Mouse (Mus musculus): ENCODE data around the gene Ankzf1.

The Ankzf1 gene

DNA sequence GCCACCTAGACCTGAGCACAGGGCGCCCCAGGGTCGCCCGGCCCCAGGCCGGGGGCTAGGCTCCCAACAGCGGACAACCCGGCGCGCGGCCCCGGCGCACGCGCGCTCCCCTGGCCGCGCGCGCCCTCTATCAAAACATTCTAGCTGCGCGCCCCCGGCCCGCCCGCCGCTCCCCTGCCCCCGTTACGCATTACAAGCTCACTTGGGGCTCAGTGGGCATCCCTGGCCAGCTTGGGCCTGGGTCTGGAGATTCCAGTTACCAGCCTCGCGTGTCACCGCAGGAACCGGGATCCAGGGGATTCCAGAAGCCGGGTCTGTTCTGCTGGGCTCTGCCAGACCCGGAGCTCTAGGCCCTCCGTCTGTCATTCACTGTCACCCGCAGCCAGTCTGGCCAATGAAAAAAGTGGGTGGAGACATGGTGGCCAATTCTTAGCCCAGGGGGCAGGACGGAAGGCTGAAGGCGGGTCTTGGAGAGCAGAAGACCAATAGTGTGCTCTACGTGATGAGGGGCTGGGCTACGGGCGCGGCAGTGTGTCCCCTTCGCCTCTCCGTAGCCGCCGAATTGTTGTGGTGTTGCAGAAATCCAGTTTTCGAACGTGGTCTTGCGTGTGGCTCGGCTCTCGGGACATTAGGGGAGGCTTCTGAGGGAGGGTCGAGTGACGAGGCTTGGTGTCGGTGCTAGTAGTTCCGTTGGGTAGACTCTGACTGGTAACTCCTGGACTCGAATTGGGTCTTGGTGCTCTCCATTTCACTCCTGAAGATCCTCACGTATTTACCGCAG, at the start of gene Ankzf1, which contains the start of gene Atg9a:
TSS of gene Ankzf1 (plus strand) at position 530 of the 781 bp plus-strand sequence.
TSS of gene Atg9a (minus strand) at position 575 of the 781 bp plus-strand sequence.
- DNase-seq (ENCODE audit: low spot score), result peak; percentile 99

DNA sequence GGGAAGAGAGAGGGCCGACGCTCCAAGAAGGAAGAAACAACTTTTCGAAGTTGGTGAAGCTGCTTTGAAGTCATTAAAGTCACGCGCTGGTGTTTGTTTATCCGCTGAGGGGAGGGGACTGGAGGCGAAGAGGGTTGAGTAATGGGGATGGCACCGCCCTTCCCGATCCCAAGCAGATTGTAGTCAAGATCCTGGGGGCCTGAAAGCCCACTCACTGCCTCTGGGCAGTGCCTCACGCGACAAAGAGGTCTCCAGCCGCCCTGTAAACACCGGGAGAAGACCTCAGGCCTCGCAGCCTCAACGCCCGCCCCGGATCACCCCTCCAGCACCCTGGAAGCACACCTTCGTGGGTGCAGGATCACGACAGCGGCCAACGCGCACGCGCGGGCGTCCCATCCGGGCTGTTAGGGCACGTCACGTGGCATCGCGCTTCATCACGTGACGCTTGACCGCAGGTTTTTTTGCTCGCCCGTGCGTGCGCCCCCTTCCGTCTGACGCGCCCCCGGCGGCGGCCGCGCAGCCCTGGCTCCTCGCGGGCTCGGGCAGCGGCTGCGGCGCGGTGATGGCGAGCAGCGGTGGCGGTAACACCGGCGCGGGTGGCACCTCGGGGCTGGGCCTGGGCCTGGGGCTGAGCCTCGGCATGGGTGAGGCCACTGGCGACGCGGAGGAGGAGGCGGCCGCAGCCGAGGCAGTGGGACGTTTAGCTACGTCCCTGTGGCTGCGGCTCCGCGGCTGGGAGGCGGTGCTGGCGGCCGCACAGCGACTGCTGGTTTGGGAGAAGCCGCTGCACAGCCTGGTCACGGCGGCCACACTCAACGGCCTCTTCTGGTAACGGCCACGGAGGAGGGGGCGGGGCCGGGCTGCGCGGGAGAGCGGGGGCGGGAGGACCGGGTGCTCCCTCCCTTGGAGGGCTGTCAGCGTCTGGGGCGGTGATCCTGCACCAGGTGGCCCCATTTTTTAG, 49.4 kb upstream of the Ankzf1 start, which contains the start of the genes Cnppd1 and Retreg2:
TSS of gene Cnppd1 (minus strand) at position 411 of the 961 bp plus-strand sequence.
TSS of gene Retreg2 (plus strand) at position 478 of the 961 bp plus-strand sequence.
- peak; percentile 96 for DNase-seq (ENCODE audit: low spot score)

DNA sequence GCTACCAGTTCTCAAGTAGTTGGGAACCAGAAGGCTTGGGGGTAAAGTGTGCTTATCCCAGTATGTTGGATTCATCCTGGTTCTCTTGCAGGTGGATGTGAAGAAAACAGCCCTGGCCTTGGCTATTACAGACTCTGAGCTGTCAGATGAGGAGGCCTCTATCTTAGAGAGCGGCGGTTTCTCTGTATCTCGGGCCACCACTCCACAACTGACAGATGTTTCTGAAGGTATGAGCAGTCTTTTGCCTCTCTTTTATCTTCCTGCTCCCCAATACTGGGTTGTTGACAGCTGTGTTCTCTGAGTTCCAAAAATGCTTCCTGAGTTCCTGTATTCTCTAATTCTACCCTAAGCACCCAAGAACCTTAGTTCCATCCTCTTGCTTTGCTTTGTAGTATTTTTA, 46.4 kb upstream of the Ankzf1 start:
- DNase-seq (ENCODE audit: low spot score), result no peak

DNA sequence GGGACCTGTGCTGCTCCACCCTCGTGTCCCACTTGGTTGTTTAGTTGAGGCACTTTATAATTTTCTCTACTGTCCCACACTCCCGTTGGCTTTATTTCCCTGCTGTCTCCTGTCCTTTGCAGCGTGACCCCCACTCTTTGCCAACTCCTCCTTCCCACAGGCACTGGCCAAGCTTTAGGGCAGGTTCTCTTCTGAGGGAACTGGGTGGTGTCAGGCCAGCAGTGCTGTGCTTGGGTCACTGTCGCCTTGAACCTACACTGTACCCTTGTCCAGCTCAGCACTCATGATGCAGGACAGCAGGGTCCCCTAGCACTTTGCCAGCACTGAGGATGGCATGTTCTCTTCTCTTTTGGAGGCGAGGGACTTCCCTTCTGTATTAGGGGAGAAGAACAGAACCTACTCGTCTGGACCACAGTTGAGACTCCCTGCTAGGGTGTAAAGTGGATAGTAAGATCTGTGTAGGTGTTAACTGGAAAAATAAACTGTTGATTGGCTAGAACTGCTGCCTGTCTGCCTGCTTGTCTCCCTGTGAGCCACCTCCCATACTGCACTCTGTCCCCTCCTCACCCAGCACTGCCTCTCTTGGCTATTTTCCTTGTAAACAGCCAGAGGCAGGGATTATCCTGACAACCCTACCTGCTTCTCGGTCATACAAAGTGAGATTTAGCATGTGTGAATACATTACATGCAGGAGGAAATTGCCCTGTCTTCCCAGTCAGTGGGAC, 44.4 kb upstream of the Ankzf1 start:
- no peak for DNase-seq (ENCODE audit: low spot score)

DNA sequence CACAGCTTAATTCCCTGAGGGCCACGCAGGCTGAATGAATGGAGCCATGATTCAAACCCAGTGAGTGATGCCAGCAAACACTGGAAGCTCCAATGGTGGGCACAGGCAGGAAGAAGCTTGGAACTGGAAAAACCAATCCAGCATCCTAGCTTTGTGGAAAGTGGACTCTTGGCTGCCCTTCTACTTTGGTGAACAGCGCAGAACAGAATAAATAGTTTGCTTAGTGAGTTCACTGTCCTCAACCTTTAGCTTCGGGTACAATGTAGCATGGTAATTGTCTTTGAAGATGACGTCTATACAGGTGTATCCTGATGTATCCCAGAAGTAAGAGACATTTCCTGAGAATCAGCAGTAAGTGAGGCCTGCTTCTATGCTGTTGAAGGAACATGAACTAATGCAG, 43.2 kb upstream of the Ankzf1 start:
- DNase-seq (ENCODE audit: low spot score), result no peak

DNA sequence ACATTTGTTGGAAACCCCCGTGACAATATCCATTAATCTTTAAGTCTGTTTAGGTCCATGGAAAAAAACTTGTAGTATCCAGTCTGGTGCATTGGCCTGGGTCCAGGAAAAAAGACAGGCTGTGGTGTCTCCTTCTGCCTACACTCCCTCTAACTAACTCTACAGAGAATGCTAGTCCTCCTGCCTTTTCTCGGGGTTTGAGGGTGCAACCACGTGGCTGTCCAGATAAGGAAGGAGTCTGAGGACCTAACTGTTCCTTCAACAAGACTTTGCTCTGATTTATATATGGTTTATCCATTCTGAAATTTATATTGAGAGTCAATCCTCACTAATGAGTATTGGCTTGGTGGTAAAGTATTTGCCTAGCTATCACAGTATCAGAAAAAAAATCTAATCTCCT, 36.1 kb upstream of the Ankzf1 start:
- DNase-seq (ENCODE audit: low spot score), result no peak

DNA sequence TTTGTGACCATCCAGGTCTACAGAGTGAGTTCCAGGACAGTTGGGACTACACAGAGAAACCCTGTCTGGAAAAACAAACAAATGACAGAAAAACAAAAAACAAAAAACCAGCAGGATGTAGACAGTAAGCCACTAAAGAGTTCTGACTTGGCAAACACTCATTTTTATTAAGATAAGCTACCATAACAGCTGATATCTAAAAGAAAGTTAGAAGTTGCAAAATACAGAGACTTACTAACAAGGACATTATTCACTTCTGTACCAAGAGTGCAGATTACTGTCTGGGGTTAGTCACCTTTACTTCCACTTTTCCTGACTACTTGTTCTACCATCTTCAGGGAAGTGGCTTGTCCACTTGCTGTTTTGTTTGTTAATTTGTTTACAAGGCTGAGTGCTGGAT, 33.0 kb upstream of the Ankzf1 start:
- no peak for DNase-seq (ENCODE audit: low spot score)

DNA sequence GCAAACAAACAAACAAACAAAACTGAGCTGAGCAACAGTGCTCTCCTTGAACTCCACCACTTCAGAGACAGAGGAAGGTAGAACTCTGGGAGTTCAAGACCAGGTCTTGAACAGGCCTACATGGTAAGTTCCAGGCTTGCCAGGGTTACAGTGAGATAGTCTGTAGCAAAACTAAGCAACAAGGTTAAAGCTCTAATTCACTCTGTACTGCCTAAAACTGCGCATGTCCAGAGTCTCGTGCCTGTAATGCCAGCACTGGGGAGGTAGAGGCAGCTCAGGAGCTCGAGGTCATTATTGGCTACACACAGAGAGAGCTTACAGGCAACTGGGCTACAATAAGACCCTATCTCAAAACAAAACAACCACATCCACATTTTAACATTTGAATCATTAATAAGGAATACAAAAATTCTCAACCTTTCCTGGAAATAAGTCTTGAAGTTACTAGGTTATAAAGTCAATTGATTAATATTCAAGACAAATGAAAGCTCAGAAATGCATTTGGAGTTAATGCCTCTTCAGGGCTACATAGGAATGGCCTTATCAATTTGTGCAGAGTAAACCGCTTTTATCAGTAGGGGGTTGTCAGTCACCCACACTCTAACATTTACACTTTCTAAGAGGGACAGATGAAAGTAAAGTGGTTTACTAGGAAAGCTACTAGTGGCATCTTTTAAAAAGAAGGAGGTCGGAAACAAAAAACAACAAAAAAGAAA, 32.3 kb upstream of the Ankzf1 start:
- no peak for DNase-seq (ENCODE audit: low spot score)

DNA sequence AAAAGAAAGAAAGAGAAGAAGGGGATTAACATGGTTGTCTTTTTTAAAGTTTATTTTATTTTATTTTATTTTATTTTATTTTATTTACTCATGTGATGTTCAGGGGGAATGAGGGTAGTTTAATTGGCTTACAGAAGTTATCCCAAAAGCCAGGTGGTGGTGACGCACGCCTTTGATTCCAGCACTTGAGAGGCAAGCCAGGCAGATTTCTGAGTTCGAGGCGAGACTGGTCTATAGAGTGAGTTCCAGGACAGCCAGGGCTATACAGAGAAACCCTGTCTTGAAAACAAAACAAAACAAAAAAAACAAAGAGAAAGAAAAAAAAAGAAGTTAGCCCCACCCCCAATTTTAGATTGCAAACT, 31.7 kb upstream of the Ankzf1 start:
- no peak for DNase-seq (ENCODE audit: low spot score)

DNA sequence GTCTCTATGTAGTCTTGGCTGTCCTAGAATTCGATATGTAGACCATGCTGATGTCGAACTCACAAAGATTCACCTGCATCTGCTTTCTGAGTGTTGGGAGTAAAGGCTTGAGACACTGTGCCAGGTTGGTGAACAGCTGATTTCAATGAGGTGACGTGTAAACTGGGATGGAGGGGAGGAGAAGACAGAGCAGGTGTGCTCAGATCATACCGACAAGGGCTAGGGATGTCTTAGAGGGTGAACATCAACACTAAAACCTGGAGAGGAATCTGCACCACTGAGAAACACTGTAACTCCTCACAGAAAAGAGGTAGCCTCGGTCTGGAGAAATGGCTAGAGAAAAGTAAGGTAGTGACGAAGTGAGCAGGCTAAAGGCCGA, 23.9 kb upstream of the Ankzf1 start:
- no peak for DNase-seq (ENCODE audit: low spot score)

DNA sequence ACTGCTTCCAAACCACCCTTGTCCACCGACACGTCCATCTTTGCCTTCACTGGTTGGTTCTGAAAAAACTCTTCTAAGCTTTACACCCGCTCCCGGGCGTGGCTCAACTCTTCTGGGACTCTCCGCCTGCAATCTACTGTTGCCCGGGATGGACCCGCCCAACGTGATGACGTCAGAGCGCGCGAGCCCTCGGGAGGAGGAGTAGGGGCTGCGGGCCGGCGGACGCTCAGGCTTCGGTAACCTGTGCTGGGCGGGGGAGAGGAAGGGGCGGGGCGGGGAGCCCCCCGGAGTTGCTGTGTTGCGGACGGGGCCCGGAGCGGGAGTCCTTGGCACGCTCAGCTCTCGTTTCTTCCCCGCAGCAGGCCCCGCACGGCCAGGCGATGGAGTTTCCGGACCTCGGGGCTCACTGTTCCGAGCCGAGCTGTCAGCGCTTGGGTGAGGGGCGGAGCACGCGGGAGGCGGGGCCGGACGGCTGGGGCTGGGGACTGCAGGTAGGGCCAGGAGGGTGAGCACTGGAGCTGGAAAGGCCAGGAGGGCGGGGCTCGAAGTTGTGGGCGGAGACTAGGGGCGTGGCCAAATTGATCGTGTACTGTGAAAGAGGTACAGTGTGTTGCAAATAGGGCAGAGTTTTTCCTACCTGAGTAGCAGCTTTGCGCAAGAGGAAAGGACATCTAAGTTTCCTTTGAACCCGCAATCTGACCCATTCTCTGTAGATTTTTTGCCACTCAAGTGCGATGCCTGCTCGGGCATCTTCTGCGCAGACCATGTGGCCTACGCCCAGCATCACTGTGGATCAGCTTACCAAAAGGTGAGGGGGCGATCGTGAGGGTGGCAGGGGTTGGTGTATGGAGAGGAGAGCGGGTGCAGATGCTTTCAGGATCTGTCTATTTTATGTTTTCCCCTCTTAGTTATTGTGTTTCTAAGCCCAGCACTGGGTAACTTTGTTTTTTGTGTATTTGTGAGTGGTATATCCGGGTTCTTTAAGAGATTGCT, 23.2 kb upstream of the Ankzf1 start, which contains the start of gene Zfand2b:
TSS of gene Zfand2b (plus strand) at position 175 of the 993 bp plus-strand sequence.
- peak; percentile 98 for DNase-seq (ENCODE audit: low spot score)

DNA sequence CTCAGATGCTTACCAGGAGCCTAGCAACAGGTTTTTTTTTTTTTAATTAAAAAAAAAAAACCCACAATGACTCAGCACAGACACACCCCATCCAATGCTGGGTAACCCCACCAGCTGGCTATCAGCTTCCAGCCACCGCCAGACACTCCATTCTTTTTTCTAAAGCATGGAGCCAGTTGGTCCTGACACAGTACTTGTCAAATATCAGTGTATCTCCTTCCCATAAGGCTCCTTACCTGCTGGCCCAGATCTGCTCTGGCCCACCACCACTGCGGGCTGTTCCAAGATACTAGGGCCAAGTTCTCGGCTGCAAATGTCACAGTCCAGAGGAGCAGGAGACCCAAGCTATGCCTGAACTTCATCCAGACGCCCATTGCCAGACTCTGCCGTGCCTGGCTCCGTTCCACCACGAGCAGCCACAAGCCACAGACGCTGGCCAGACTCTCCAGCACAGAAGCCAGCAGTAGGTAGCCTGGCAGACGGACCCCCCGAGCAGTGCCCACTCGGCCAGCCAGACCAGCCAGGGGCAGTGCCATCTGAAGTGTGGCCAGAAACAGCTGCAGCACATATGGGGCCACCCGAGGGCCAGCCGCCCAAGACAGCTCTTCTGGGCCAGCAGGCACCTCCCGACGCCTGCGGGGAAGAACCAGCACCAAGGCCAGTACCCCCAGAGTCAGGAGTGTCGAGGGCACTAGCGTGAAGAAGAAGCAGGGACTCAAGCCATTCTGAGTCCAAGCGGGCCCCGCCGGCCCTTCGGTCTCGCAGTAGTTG, 12.4 kb upstream of the Ankzf1 start:
- no peak for DNase-seq (ENCODE audit: low spot score)

DNA sequence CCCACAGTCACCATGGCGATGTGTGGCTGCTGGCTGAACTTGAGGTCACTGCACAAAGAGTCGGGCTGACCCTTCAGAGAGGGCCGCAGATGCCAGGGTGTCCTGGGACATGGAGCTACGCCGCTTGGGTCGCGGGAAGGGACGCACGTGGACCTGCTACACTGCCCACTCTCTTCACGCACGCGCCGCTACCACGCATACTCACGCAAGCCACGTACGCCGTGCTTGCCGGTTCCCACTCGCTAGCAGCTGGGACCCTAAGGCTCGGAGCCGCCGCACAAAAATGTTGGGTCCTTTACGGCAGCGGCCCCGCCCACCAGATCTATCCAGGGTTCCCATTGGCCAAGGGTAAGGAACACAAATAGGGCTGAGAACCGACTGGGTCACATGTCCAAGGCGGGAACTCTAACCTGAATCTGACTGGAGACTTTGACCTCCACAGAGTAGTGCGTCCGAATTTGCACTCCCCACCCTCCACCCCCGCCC, 11.8 kb upstream of the Ankzf1 start, which contains the start of gene Abcb6:
TSS of gene Abcb6 (minus strand) at position 288 of the 486 bp plus-strand sequence.
- DNase-seq (ENCODE audit: low spot score), result peak; percentile 90

DNA sequence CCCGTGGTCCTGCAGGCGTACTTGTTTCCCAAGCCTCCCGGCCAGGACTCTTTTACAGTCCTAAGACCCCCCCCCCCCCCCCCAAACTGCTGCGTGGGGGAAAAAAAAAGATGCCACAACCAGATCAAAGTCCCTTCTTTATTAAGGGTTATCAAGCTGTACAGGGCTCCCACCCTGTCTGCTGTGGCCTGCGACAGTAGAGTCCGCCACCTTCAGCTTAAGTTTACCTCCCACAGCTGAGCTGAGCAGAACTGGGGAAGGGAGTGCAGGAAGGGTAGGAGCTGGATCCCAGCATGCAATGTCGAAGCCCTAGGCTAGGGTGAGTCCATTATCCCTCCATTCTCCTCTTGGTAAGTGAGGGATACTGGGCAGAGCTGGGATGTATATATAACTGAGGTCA, 11.2 kb upstream of the Ankzf1 start:
- DNase-seq (ENCODE audit: low spot score), result no peak

DNA sequence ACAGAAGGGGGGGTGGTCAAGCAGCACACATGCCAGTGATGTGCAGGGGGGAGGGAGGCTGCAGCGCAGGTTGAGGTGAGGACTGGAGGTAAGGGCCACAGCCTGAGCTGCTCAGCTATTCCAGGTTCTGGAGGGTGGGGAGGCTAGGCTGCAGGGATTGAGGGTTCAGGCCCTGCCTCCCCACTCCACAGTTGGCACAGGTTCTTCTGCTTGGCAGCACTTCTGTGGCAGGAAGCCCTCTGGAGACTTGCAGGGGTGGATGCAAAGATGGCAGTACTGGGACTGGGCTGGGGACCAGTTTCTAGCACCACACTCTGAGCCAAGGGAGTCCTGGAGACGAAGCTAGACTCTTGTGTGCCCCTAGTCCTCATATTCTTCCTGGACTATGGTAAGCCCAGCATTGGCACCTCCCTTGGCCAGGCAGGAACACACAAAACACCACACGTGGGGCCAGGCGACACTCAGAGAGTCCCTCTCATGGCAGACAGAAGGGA, 10.5 kb upstream of the Ankzf1 start:
- DNase-seq (ENCODE audit: low spot score), result no peak

DNA sequence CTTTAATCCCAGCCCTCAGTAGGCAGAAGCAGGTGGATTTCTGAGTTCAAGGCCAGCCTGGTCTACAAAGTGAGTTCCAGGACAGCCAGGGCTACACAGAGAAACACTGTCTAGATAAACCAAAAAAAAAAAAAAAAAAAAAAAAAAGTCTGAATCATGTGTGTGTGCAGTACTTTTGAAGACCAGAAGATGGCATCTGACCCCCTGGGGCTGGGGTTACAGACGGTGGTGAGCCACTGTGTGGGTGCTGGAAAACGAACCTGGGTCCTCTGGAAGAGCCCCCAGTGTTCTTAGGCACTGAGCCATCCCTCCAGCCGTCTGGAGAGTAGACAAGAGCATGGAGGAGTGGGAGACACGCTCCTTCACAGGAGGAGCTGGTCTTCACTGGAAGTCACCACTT, 9.8 kb upstream of the Ankzf1 start:
- DNase-seq (ENCODE audit: low spot score), result no peak

DNA sequence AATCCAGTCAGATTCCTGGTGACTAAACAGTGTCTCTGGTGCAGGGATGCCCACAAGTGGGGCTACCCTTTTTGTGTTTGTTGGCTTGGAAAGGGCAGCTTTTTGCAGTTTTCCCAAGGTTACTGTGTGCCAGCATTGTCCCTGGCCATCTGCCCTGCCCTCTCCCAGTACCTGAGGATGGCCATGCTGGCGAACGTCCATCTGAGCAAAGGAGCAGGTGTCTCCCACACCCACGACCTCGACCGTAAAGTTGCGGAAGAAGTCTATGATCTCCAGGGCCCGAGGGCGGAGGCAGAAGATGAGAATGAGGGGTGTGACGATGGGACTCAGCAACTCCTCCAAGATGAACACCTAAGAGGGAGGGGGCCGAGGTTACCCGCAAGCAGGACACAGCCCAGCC, 6.5 kb upstream of the Ankzf1 start:
- no peak for DNase-seq (ENCODE audit: low spot score)

DNA sequence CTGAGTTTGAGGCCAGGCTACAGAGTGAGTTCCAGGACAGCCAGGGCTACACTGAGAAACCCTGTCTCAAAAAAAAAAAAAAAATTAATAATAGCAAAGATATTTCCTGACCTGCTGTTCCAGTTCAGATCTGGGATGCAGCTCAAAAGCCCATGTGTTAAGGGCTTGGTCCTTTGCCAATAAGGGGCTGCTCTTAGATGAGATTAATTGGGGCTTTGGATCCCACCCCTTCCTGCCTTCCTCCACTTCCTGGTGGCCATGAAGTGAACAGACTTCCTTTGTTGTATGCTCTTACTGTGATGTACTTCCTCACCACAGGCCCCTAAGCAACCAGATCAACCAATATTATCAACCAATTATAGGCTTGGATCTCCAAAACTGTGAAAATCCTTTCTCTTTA, 4.8 kb upstream of the Ankzf1 start:
- no peak for DNase-seq (ENCODE audit: low spot score)

DNA sequence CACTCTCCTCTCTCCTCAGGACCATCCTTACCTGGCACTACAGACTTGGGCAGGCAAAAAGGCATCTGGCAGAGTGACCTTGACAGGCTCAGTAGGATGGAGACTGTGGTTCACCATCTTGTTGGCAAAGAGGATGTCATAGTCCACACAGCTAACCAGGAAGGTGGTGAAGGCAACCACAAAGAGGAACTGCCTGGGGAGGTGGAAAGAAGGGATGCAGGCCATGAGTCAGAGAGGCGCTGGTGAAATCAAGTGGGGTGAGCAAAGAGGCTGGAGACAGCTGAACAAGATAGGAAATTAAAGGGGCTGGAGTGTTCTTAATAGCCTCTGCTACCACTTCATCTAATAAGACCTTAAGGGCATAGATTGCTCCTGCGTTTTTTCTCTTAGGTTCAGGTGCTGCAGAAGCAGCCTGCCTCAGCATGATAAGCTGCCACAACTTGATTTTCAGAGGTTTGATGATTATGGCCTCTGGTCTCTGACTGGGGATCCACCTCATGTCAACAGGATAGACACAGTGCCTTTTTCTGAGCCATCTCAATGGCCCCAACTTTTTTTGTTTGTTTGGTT, 4.0 kb upstream of the Ankzf1 start:
- peak; percentile 48 for DNase-seq (ENCODE audit: low spot score)
